Mouse (Mus musculus): ENCODE results near the gene Sri. TPM values are rescaled to one million over a fixed set of nuclear protein-coding genes. Genes with fewer than 3 reads are reported as not detected.

The Sri gene
- total and polyA plus RNA-seq, 3 experiments = 190 to 229 (median 212) TPM

GRCm38 (mm10) chr5:8116561-8117168, 70.8 kb downstream of the Sri start:
- Histone ChIP-seq H3K9me3 (replicated peaks; ENCODE audit: low read length) (no peaks in the 10 kb centered on the region), H3K4me2 (ENCODE audit: insufficient read depth, low read depth, poor library complexity, severe bottlenecking) (no peak overlapping the region), H3K9ac (ENCODE audit: insufficient read depth, low read depth) (no peak overlapping the region), H3K27me3 (replicated peaks) (no peaks in the 10 kb centered on the region), H3K4me3 (replicated peaks in 1 of 3; ENCODE audit: low read depth in 2 of 3, low read length in 2 of 3, poor library complexity in 1 of 3) (no peak overlapping the region), H3K4me1 (ENCODE audit: control insufficient read depth in 1 of 2, insufficient read depth in 2 of 2) (no peaks in the 10 kb centered on the region), H3K36me3 (replicated peaks in 1 of 2; ENCODE audit: control insufficient read depth in 1 of 2, insufficient read depth in 1 of 2, low read length in 1 of 2) (no peaks in the 10 kb centered on the region), H3K79me2 (replicated peaks; ENCODE audit: control insufficient read depth, extremely low read depth, insufficient read depth, poor library complexity, severe bottlenecking) (no peaks in the 10 kb centered on the region), H3K27ac (ENCODE audit: insufficient read depth, low read depth) (no peak overlapping the region)
- dilution Hi-C loops (cut with MboI; ENCODE audit: extremely low pct_ligation_motif_present, extremely low pct_unique_long_range_greater_than_20kb, low sequenced_read_pairs) (no loop called here), in situ Hi-C loops (cut with MboI; ENCODE audit: low pct_ligation_motif_present, low pct_unique_long_range_greater_than_20kb, low sequenced_read_pairs) (no loop called here)
- no peak for DNase-seq (ENCODE audit: extremely low read depth)
- TF ChIP-seq MYC (IDR thresholded peaks at IDR 0.05; ENCODE audit: low read depth, low read length) (no peak), ELF1 (IDR thresholded peaks at IDR 0.05; ENCODE audit: low read depth, low read length) (no peak), TCF12 (IDR thresholded peaks at IDR 0.05; ENCODE audit: low read depth, low read length) (no peak), POLR2A (IDR thresholded peaks at IDR 0.05; ENCODE audit: low read depth, low read length) (no peak), CHD1 (IDR thresholded peaks at IDR 0.05; ENCODE audit: low read depth, low read length) (no peak)

Other genes with a start within 250 kb of the Sri start
- 0.08 TPM in 1 of 2 replicates, not detected in the other for gene Steap4, start 85.6 kb upstream of the Sri start, total RNA-seq (2012; rRNA removed)
- gene Steap4, start 85.6 kb upstream of the Sri start, total RNA-seq (2014; rRNA removed) = not detected in 2 replicates
- gene Steap4, start 85.6 kb upstream of the Sri start, polyA plus RNA-seq (2012; ENCODE audit: insufficient read length, low read depth) = not detected in 2 replicates